Mouse (Mus musculus): ENCODE results near the gene Plekha1.

GRCm38 (mm10) chr7:130944766-130945475, 79.4 kb downstream of the Plekha1 start:
- no peak for TF ChIP-seq POLR2A (IDR thresholded peaks at IDR 0.05; ENCODE audit: control insufficient read depth, extremely low read depth, insufficient read depth, low read length, poor library complexity)
- no peak for TF ChIP-seq CTCF (IDR thresholded peaks at IDR 0.05; ENCODE audit: borderline replicate concordance, control insufficient read depth, extremely low read depth, insufficient read depth, low read length, poor library complexity)

Data from thymus, adult 2 months (tissue).